Mouse (Mus musculus) gastrocnemius, postnatal 14 days (tissue): ENCODE results near the gene Tmem176b. TPM values are rescaled to one million over a fixed set of nuclear protein-coding genes. Genes with fewer than 3 reads are reported as not detected.

Source experiments
- DNase-seq: peaks from one replicate; pipeline ENCODE4 v3.0.0; 2021; ENCODE audit warnings: mixed read lengths
- intact Hi-C: fragments of 180-260 bp; cut with DNase I; formaldehyde crosslinking; loops from one replicate; pipeline ENCODE4 v1.15.1; 2025; ENCODE audit warnings: low total_unique reads
- total RNA-seq, 2 experiments: library from RNA; stranded (reverse); gene quantifications; 2 replicates each; pipeline ENCODE4 v1.2.3; 2021

The Tmem176b gene
- total RNA-seq, 2 experiments from 2014 or later, result 19.5 to 26.1 TPM

DNA sequence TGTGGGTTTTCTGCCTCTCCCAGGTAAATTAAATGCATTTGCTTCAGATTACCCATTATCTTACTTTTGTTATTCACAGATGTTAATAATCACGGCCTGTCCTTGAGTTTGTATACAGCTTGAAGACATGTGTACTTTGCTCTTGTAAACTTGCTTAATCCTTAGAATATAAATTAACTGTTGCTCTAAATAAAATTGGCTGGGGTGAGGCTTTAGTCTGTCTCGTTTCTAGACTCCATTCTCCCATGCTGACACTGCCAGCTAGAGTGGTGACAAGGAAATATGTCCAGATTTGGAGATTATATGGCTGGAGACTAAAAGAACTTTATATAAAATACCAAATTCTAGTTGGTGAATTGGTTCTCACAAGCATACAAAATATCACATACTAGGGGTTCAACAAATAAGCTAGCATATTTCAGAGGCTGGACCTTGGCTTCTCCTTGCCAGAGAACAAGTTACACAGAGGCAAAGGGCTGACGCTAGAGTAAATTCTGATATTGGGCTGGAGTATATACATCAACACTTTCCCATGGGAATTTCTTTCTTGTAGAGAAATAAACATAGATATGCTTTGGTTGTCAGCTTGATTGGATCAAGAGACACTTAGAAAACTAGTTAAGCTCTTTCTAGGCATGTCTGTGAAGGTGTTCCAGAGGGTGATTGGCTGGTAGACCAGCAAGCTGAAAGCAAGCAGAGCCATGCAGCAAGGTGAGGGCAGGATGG lies 31.6 kb downstream of the Tmem176b start:
- intact Hi-C loops, result loop anchor here (10.0 kb wide), 1 partner anchor 145 kb away; no protein-coding TSS in a partner anchor
- no peak for DNase-seq

DNA sequence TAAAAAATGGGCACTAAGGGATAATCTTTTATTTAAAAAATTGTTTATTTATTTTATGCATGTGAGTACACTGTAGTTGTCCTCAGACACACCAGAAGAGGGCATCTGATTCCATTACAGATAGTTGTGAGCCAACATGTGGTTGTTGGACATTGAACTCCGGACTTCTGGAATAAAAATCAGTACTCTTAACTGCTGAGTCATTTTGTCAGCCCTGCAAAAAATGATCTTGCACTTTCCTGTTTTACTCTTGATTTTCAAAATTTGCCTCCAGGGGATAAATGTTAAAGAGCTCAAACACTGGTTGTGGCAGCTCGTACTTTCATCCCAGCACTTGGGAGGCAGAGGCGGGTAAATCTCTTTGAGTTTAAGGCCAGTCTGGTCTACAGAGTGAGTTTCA lies 34.5 kb downstream of the Tmem176b start:
- intact Hi-C loops, result no loop called here
- DNase-seq, result no peak

DNA sequence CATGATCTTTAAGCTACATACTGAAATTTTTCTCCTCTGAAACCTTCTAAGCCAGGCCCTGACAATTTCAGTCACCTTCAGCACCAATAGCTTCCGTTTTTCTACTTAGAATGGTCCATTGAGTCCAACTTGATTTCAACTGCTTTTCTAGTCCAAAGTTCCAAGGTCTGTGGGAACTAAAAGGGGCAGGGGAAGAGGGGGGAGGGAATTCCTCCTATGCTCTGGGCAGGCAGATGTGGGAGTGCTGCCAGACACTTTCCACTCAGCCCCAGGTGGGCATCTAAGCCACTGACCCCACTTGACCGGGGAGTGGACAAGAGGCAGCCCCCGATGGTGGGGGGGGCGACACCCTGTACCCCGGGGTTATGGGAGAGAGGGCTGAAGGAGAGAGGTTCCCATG lies 37.0 kb downstream of the Tmem176b start:
- no peak for DNase-seq

DNA sequence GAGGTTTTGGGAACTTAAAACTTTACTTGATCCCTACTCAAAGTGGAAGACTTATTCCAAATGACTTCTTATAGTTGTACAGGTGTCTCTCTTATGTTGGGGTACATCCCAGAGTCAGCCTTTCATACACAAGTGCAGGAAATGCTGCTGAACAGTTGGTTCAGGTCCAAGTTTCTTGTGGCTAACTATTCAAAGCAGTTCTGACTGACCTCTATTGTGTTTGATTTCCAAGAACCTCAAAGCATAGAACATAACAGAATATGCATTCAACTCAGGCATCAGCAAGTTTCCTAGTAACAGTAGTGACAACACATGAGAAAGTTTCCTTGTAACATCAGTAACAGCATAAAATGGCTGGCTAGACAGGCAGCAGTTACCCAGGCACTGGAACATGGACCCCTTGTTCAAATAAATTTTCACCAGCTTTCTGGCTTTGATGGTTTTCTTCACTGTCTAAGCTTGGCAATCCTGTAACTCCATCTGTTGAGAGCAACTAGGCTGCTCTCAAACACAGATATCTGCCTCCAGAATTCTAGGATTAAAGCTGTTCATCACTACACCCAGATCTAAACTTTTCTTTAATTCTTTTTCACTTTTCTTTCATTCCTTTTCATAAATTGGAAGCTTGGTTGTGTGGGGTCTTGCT lies 37.8 kb downstream of the Tmem176b start:
- intact Hi-C loops, result no loop called here
- DNase-seq, result no peak

More for the DNA sequence above, 37.0 kb downstream of the Tmem176b start:
- intact Hi-C loops, result no loop called here

DNA sequence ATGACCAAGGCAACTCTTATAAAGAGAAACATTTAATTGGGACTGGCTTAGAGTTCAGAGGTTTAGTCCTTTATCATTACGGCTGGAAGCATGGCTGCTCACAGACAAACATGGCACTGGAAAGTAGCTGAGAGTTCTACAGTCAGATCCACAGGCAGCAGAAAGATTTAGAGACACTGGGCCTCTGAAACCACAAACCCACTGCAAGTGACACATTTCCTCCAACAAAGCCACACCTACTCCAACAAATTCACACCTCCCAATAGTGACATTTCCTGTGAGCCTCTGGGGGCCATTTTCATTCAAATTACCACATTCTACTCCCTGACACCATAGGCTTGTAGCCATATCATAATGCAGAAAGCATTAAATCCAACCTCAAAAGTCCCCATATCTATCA lies 39.4 kb downstream of the Tmem176b start:
- DNase-seq, result no peak
- intact Hi-C loops, result no loop called here

DNA sequence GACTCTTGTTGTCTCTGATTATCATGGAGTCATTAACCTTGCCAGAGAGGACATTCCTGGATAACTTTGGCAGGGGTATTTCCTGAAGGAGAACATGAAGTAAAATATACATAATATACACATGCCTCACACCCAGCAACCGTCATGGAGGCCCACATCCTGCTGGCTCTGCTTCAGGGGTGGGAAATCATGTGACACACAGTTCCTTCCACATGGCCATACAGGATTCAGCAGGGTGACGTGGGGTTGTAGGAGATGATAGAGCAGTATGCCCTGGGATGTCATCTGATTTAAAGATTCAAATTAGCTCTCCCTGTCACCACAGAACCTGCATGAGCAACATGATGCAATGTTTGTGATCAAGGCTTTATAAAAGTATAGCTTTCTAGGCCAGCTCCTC lies 53.4 kb downstream of the Tmem176b start:
- no peak for DNase-seq
- intact Hi-C loops, result no loop called here

DNA sequence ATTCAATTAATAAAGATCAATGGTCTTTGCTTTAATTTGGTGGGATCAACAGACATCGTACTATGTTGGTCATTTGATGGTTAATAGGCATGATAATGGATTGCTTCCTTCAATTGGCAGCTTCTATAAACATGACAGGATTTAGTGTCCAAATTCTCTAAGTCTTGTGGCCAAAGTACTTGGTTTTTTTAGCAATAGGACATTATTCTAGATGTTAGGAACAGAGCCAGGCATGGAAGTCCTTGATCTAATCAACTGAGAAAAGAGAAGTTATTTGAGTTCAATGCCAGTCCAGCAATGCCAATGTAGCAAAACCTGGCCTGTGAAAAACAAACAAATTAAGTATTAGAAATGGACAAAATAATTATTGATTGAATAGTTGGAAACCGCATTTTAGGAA lies 55.7 kb downstream of the Tmem176b start:
- no peak for DNase-seq
- intact Hi-C loops, result no loop called here

DNA sequence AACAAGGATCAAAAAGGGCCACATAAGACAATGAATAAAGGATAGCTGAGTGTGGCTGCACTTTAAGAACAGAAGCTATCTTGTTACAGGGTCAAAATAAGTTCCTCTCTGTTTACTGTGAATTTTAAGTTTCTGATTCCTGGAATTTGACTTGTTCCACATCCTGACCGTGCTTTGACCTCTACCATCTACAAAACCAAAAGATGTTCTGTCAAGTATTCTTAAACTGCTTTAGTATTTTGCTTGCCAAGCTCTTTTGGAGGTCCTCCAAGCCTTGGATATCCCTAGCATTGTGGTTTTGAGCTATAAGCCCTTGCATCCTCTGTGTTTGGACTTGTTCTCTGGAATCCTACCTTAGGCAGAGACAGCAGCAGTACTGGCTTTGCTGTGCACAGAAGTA lies 56.1 kb downstream of the Tmem176b start:
- DNase-seq, result peak; percentile 23

DNA sequence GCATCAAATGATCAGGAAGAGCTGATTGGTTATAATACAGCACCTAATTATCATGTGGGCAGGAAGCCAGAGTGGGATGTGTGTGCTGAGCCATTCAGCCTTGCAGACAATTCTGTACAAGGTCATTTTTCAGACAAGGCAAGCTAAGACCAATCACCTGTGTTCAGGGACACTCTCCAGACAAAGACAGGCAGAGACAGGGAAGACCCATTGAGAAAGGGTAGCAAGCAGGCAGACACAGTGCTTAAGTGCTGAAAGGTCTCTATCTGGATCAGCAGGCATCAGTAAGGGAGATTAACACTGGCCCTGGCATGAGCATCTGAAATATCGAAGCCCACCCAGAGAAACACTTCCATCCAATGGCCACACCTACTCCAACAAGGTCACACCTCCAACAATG lies 56.9 kb downstream of the Tmem176b start:
- DNase-seq, result no peak
- intact Hi-C loops, result no loop called here

More for the DNA sequence above, 56.1 kb downstream of the Tmem176b start:
- intact Hi-C loops, result no loop called here

Other genes with a start within 250 kb of the Tmem176b start
- 10 to 100 TPM; 18.5 to 19.0 TPM for gene Repin1, start 247.6 kb downstream of the Tmem176b start, total RNA-seq
- 1 to 10 TPM in 1 of 2 experiments, not detected in 1; 2.0 TPM for gene Gm44965, start 247.6 kb downstream of the Tmem176b start, total RNA-seq
- 1 to 10 TPM; 5.2 to 5.5 TPM for gene Zfp775, start 239.4 kb downstream of the Tmem176b start, total RNA-seq
- under 1 TPM; 0.40 to 0.45 TPM for gene AI854703, start 214.7 kb downstream of the Tmem176b start, total RNA-seq
- 1 to 10 TPM; 4.3 to 5.3 TPM for gene Gimap8, start 194.3 kb downstream of the Tmem176b start, total RNA-seq
- 1 to 10 TPM; 1.6 to 2.2 TPM for gene Gimap9, start 165.4 kb downstream of the Tmem176b start, total RNA-seq
- gene Gimap4, start 156.9 kb downstream of the Tmem176b start, total RNA-seq, result 10 to 100 TPM; 10.7 to 12.5 TPM
- gene Gimap6, start 133.3 kb downstream of the Tmem176b start, total RNA-seq, result 10 to 100 TPM; 21.8 to 22.0 TPM
- gene Gm28053, start 122.9 kb downstream of the Tmem176b start, total RNA-seq, result 1 to 10 TPM; 1.8 to 4.3 TPM
- not detected for gene Gimap7, start 122.9 kb downstream of the Tmem176b start, total RNA-seq
- 1 to 10 TPM; 5.7 to 6.4 TPM for gene Gimap1, start 102.4 kb downstream of the Tmem176b start, total RNA-seq
- gene Gimap5, start 95.3 kb downstream of the Tmem176b start, total RNA-seq, result 1 to 10 TPM; 3.6 to 4.5 TPM
- gene Gimap3, start 70.6 kb downstream of the Tmem176b start, total RNA-seq, result under 1 TPM in 1 of 2 experiments, not detected in 1; 0.22 TPM
- 1 to 10 TPM; 8.1 to 9.1 TPM for gene Tmem176a, start 577 bp downstream of the Tmem176b start, total RNA-seq
- not detected for gene Aoc1, start 31.4 kb upstream of the Tmem176b start, total RNA-seq
- gene 1600015I10Rik, start 88.4 kb upstream of the Tmem176b start, total RNA-seq, result not detected
- not detected for gene Doxl2, start 133.5 kb upstream of the Tmem176b start, total RNA-seq
- not detected for gene Svs1, start 145.4 kb upstream of the Tmem176b start, total RNA-seq
- gene Gpnmb, start 195.1 kb upstream of the Tmem176b start, total RNA-seq, result 1 to 10 TPM in 1 of 2 experiments, under 1 TPM in 1; 0.78 to 1.2 TPM
- 10 to 100 TPM; 39.1 to 40.3 TPM for gene Malsu1, start 232.3 kb upstream of the Tmem176b start, total RNA-seq